Mouse (Mus musculus): ENCODE data around the gene Vmn1r33.

DNA sequence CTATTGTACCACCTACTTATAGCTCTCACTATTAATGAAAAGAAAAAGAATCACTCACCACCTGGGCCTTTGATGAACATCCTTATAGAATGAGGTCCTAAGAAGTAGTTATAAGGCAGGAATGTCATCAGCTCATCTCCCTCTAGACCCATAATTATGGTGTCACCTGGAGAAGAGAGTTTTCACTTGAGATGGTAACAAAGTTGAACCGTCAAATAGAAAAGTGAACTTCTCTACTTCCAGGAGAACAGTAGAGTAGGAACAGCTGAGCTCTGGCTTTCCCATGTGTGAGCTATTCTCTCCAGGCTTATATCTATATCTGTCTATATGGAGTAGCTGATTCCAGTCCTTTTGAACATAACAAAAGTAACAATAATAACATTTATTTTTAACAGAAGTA, 25.7 kb upstream of the Vmn1r33 start, which contains the start of gene Vmn1r34:
- TF ChIP-seq CTCF (IDR thresholded peaks at IDR 0.05; ENCODE audit: control insufficient read depth, insufficient read depth, insufficient replicate concordance, low read depth, low read length) (no peak), POLR2A (IDR thresholded peaks at IDR 0.05; ENCODE audit: control insufficient read depth, low read depth, low read length) (no peak)

Measured in testis, adult 2 months (tissue).